Mouse (Mus musculus): ENCODE measurements around the gene Zfp39.
"Not testable (repeated sequence)": the region's sequence is repeated elsewhere in the genome, so short reads cannot be mapped to it uniquely, and the experiment has no call there.

Gene Zfp39

GRCm38 (mm10) chr11:58922420-58922819, 18.4 kb upstream of the Zfp39 start:
- no peak for DNase-seq (ENCODE audit: low spot score)

GRCm38 (mm10) chr11:58918759-58919158, 14.7 kb upstream of the Zfp39 start:
- no peak for DNase-seq (ENCODE audit: low spot score)

GRCm38 (mm10) chr11:58917745-58918366, 13.8 kb upstream of the Zfp39 start, which contains the start of gene Btnl10:
TSS of gene Btnl10 (plus strand) at chr11:58917908.
- DNase-seq (ENCODE audit: low spot score) = no peak

- DNase-seq (ENCODE audit: low spot score) = peak; percentile 72
Observed at GRCm38 (mm10) chr11:58916879-58917744, 13.1 kb upstream of the Zfp39 start.

DNA sequence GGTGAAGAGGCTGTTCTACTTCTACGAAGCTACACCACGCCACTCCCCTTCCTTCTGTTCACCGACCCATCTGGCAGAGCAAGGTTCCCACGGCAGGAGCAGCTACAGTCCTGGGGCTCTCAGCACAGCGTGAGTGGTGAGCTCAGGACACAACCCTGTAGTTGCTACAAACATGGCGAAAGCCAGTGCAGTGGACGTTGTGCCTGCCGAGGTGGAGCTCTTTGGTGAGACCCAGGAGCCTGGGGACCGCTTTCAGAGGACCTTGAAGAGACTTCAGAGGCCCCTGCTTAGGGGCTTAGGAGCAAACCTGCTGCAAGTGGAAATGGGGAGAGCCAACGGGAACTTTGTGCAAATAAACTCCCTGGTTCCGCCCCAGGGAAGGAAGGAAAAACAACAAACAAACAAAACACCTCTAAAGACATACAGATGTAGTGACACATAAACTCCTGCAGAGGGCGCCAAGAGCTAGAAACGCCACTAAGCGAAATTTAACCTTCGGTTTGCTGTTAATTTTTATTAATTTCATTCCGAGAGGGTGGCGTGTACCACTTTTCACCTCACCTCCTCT, 10.5 kb upstream of the Zfp39 start:
- DNase-seq (ENCODE audit: low spot score) = no peak

- no peak for DNase-seq (ENCODE audit: low spot score)
Observed at GRCm38 (mm10) chr11:58913776-58914175, 9.8 kb upstream of the Zfp39 start.

- peak; percentile 14 for DNase-seq (ENCODE audit: low spot score)
Observed at GRCm38 (mm10) chr11:58904838-58905237, 813 bp upstream of the Zfp39 start.

DNA sequence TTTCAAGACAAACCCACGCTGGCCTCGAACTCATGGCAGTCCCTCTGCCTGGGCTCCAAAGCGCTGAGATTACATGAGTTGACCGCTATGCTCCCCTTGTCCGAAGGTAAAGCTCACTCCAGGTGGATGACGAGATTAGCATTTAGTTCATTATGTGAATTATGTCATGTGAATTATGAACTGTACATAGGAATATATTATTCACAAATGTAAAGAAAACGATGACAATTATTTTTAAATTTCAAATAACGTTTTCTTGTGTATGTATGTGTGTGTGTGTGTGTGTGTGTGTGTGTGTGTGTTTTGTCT, 339 bp upstream of the Zfp39 start:
- DNase-seq (ENCODE audit: low spot score) = no peak

DNA sequence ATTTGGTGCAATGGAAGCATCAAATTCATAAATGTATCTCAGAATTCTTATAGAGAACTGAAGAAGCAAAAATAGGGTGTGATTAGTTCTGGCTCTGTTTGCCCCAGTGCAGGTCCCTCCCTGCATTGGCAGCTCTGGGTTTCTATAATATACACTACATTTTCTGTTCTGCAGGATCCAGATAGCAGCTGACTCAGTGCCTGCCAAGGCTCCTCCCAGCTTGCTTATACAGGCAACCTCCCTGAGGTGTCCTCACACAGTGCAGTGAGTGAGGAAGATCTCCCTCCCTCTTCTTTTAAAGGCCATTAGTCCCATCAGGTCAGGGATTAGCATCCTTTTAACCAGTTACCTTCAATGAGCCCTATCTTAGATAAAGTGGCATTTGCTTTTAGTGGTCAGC, 2.9 kb downstream of the Zfp39 start:
- no peak for DNase-seq (ENCODE audit: low spot score)

DNA sequence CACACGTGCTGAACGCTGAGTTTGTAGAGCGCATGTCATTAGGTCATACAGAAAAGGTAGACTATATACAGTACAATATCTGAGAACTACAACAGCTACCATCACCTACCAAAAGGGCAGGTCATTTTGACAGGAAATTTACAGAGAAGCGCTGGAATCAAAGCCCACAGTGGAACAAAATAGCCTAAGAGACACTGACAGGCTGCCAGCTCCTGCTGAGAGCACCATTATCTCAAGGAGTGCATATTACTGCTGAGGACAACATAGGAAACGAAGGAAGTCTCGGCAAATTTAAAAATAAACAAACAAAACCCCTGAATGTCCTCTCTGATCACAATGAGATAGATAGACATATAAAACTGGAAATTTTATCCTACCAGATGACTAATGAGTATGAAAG, 6.5 kb downstream of the Zfp39 start:
- DNase-seq (ENCODE audit: low spot score) = no peak

DNA sequence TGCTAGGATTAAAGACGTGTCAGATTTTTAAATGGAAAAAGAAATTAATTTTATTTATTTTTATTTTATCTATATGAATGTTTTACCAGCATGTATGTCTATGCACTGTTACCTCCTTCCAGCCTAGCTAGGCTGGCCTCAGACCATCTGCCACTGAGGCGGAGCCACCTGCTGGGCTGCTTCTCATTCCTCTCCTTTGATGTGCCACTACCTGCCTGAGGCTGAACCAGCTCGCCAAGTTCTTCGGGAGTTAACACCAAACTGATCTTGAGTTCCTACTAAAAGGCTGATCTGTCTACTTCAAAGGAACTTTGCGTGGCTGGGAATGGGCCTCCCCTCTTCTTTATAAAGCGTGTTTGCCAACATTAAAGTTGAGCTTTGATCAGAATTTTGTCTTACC, 9.6 kb downstream of the Zfp39 start:
- DNase-seq (ENCODE audit: low spot score) = no peak

GRCm38 (mm10) chr11:58890511-58890910, 13.5 kb downstream of the Zfp39 start:
- DNase-seq (ENCODE audit: low spot score) = no peak

DNA sequence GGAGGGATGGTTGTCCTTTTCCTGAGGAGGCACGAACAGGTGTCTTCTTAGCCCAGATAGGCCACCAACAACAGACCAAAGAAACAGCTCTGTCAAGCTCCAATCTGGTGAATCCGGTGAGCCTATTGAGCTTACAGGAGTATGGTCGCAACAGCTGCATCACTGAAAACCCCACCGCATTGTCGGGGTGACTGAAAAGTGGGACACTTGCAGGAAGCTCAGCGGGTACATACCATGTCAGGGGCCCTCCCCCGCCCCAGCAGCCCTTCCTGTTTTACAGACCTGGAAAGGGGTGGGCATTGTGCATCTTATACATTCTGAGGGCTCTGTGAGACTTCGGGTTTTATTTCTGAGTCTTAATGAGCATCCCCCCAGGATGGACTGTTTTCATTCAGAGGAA, 20.3 kb downstream of the Zfp39 start:
- peak; percentile 16 for DNase-seq (ENCODE audit: low spot score)

GRCm38 (mm10) chr11:58870961-58871360, 33.1 kb downstream of the Zfp39 start:
- no peak for DNase-seq (ENCODE audit: low spot score)

- DNase-seq (ENCODE audit: low spot score) = no peak
Observed at GRCm38 (mm10) chr11:58867954-58868330, 36.1 kb downstream of the Zfp39 start.

GRCm38 (mm10) chr11:58867039-58867953, 36.7 kb downstream of the Zfp39 start, which contains the start of gene 2810021J22Rik:
TSS of gene 2810021J22Rik (plus strand) at chr11:58867216.
- peak; percentile 87 for DNase-seq (ENCODE audit: low spot score)

DNA sequence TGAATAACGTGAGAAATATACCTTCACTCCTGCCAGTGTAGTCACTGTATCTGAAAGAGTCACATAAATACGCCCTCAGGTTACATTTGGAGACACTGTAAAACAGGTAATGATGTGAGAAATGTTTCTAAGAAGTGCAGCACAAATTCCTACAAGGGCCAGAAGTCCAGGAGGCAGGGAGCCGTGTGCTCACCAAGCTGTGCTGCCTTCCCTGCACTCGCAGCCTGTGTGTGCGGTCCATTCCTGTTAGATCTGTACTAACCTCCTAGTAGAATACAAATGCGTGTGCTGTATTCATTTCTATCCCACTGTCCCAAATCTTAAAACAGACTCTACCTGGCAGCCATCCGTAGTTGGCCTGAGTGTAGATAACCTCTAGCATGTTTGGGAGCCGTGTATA, 43.3 kb downstream of the Zfp39 start:
- no peak for DNase-seq (ENCODE audit: low spot score)

DNA sequence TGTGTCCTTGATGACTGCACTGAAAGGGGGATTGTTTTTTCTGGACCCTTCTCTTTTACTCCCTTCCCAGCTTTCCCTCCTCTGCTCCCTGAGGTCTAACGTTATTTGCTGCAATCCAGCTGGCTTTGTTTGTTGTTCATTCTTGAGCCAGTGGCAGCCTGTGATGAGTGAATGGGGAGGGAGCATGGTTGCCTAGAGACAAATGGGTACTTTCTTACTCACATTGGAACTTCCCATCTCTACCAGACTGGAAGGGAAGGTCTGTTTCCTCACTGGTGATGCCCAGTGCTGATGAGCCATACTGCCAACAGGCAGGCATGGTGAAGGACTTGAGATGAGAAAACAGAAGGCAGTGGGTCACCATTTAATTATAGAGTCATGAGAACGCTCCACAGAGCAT, 54.3 kb downstream of the Zfp39 start:
- no peak for DNase-seq (ENCODE audit: low spot score)

- DNase-seq (ENCODE audit: low spot score) = no peak
Observed at GRCm38 (mm10) chr11:58847636-58848035, 56.4 kb downstream of the Zfp39 start.

DNA sequence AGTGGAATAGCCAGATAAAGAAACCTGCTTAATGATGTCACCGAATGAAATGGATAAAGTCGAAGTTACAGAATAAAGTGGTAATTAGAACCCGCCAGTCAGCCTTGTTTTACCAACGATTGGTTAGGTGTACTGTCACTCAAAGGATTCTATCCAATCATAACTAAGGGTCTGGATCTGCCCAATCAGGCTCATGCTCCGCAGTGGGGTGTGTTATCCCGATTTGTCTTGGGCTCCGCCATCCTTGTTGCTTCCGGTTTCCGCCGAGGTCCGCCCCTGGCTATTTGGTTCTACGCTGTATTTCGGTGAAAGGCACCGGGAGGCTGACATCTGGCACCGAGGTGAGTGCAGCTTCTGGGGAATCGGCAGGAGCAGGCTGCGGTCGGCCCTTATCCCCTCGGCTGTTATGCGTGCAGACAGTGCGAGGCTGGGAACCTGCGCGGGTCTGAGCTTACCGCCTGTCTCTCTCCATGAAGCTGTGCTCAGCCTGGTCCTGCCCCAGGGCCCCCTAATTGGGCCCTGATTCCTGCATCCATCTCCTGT, 57.0 kb downstream of the Zfp39 start, which contains the start of gene Gm12258:
TSS of gene Gm12258 (plus strand) at position 240 of the 543 bp plus-strand sequence.
- peak; percentile 91 for DNase-seq (ENCODE audit: low spot score)

DNA sequence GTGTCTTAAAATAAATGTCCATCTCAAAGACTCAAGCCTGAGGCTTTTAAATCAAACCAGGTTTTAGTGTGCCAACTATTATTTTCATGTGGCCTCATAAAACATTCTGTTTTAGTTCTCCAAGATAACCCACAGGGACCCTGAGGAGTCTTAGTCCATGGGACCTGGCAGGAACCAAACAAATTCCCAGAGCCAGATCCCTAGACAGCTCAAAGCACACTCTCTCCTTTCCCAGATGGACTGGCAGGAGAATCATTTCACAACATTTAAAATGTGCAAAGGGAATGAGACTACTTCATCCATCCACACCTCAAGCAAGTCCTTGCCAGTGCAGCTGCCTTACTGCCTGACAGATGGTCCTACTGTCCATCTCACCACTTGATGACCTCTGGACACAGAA, 65.1 kb downstream of the Zfp39 start, which contains the start of gene Olfr311:
TSS of gene Olfr311 (plus strand) at position 301 of the 400 bp plus-strand sequence.
- not testable (repeated sequence) for DNase-seq (ENCODE audit: low spot score)
